Mouse (Mus musculus) liver, adult 2 months (tissue): Measurements from ENCODE around the gene Hmga2. TPM values are rescaled to one million over a fixed set of nuclear protein-coding genes. Genes with fewer than 3 reads are reported as not detected.

Experiments used
- DNase-seq: peaks from one replicate; pipeline ENCODE4 v3.0.0-alpha.2; 2011; ENCODE audit warnings: low read depth, low spot score; ENCODE audit errors: extremely low read depth
- H3K27ac ChIP-seq: fragments of 200-500 bp; replicated peaks from 2 replicates; pipeline ENCODE4 v1.5.1; 2012; ENCODE audit warnings: low read depth, mild to moderate bottlenecking, control low read depth, inconsistent platforms, low read length; ENCODE audit not compliant: insufficient read depth
- H3K27me3 ChIP-seq: fragments of 200-500 bp; 2 replicates; pipeline ENCODE4 v1.6.1; 2012; ENCODE audit warnings: mild to moderate bottlenecking, moderate library complexity, low read length, inconsistent platforms; ENCODE audit not compliant: control insufficient read depth, insufficient read depth
- H3K36me3 ChIP-seq: fragments of 200-500 bp; 2 replicates; pipeline ENCODE4 v1.6.1; 2012; ENCODE audit warnings: low read length, inconsistent platforms; ENCODE audit not compliant: control insufficient read depth, insufficient read depth
- H3K4me1 ChIP-seq: fragments of 200-500 bp; 2 replicates; pipeline ENCODE4 v1.6.1; 2011; ENCODE audit warnings: low read length; ENCODE audit not compliant: control insufficient read depth, insufficient read depth
- H3K4me3 ChIP-seq: fragments of 200-500 bp; 2 replicates; pipeline ENCODE4 v1.5.1; 2011; ENCODE audit warnings: low read depth, mild to moderate bottlenecking, control low read depth, low read length, moderate library complexity; ENCODE audit not compliant: insufficient read depth
- H3K79me2 ChIP-seq: fragments of 200-500 bp; 2 replicates; pipeline ENCODE4 v1.6.1; 2012; ENCODE audit warnings: inconsistent platforms, mild to moderate bottlenecking, low read length, moderate library complexity; ENCODE audit not compliant: control insufficient read depth, insufficient read depth
- H3K9ac ChIP-seq: fragments of 200-500 bp; 2 replicates; pipeline ENCODE4 v1.6.1; 2012; ENCODE audit warnings: low read depth, mild to moderate bottlenecking, control low read depth, inconsistent platforms, low read length
- CTCF ChIP-seq: fragments of 200-500 bp; IDR thresholded peaks from 2 replicates; pipeline ENCODE4 v1.5.1; 2011; ENCODE audit warnings: low read depth, low read length, control low read depth
- POLR2A ChIP-seq: fragments of 200-500 bp; IDR thresholded peaks from 2 replicates; pipeline ENCODE4 v1.6.1; 2011; ENCODE audit warnings: low read length, control low read depth; ENCODE audit not compliant: insufficient read depth; ENCODE audit errors: extremely low read depth
- WGBS: fragments of 180-500 bp; shearing (Covaris S2); methylation state at CpG from one replicate; pipeline ENCODE4 v1.1.7; 2018; 5-methylcytosine and 5-hydroxymethylcytosine counted together
- polyA plus RNA-seq: library from polyadenylated mRNA; depleted of rRNA; stranded (reverse); fragments of >200 nt; gene quantifications from 2 replicates; pipeline ENCODE4 v1.2.3, GENCODE M21; 2012
- total RNA-seq: library from RNA; depleted of rRNA; stranded (reverse); fragments of >200 nt; gene quantifications from 2 replicates; pipeline ENCODE4 v1.2.3, GENCODE M21; 2014

The Hmga2 gene
- total and polyA plus RNA-seq, 2 experiments, result 0.05 TPM; not detected in 1

DNA sequence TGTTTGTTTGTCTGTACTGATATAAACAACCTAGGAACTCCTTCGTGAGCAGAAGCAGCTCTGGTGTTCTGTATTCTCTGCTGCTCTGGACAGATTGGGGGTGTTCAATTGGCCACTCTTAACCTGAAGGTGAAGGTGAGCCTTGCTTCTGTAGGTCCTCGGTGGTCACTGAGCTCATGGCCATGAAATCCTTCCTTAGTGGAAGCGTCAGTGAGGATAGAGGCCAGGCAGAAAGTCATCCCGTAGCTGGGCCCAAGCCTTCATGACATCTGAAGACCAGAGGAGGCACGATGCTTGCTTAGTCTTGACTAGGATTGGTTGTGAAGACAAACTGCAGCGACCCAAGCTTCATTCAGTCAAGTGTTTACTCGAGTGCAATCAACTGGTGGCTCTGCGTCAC lies 35.9 kb upstream of the Hmga2 start:
- no peak overlapping the region for H3K27ac ChIP-seq
- DNase-seq, result no peak
- 89% methylated on average over 8 of the region's 8 CpGs for WGBS
- no peaks in the 10 kb centered on the region for H3K27me3 ChIP-seq
- TF ChIP-seq POLR2A, result no peak
- TF ChIP-seq CTCF, result no peak
- H3K79me2 ChIP-seq, result no peaks in the 10 kb centered on the region
- no peak overlapping the region for H3K9ac ChIP-seq
- H3K4me3 ChIP-seq, result no peak overlapping the region
- H3K4me1 ChIP-seq, result no peaks in the 10 kb centered on the region
- no peaks in the 10 kb centered on the region for H3K36me3 ChIP-seq

DNA sequence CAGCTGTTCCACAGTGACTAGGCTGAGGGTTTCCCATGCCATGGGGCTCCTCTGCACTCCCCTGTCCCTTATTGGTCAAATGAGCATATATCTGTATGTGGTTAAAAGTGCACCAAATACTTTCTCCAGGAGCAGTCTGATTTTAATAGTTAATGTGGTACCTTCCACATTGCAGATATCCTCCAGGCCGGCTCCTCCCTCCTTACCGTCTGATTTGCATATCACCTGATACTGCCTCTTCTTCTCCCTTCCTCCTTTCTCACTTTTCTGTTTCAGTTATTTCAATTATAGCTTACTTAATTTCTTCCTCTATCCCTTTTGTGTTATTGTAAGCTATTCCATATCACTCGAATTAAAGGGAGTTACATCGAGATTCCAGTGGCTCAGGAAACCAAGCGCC lies 27.7 kb upstream of the Hmga2 start:
- no peak overlapping the region for H3K4me3 ChIP-seq
- H3K36me3 ChIP-seq, result no peaks in the 10 kb centered on the region
- no peaks in the 10 kb centered on the region for H3K27me3 ChIP-seq
- H3K27ac ChIP-seq, result no peak overlapping the region
- TF ChIP-seq CTCF (no peak), POLR2A (no peak)
- no peaks in the 10 kb centered on the region for H3K4me1 ChIP-seq
- no peak for DNase-seq
- no peaks in the 10 kb centered on the region for H3K79me2 ChIP-seq
- no peak overlapping the region for H3K9ac ChIP-seq
- WGBS, result 87% methylated on average over 5 of the region's 5 CpGs

DNA sequence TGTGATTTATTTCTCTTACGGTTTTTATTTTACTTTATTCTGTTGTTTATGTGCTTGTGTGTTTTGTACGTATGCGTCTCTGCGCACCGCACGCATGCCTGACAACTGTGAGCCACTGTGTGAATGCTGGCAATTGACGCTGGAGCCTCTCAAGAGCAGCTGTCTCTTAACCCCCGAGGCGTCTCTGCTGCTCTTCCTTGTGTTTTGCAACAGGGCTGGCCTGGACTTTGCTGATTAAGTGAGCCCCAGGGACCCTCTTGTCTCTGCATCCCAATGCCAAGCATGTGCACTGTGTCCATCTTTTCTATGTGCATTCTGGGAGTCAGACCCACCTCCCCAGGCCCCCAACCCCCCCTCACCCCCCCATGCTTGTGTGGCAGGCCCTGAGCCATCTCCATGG lies 24.5 kb upstream of the Hmga2 start:
- 91% methylated on average over 9 of the region's 9 CpGs for WGBS
- Histone ChIP-seq H3K4me3 (no peak overlapping the region), H3K4me1 (no peaks in the 10 kb centered on the region), H3K9ac (no peak overlapping the region), H3K27ac (no peak overlapping the region), H3K36me3 (no peaks in the 10 kb centered on the region), H3K27me3 (no peaks in the 10 kb centered on the region), H3K79me2 (no peaks in the 10 kb centered on the region)
- TF ChIP-seq CTCF (no peak), POLR2A (no peak)
- no peak for DNase-seq

DNA sequence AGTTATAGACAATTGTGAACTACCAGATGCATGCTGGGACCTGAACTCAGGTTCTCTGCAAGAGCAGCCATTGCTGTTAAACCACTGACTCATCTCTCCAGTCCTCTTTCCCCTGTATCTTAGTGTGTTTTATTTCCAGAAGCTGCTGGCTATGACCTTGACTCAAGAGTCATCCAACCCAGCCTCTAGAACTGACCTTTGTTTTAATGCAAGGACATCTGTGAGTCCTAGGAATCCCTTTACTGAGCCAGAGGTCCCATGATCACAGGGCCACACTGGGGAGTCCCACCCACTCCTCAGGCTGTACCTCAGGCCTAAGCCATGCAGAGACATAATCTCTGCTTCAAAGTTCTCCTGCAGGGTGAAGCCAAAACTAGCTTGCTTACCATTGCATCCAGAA lies 21.8 kb upstream of the Hmga2 start:
- Histone ChIP-seq H3K79me2 (no peaks in the 10 kb centered on the region), H3K4me3 (no peak overlapping the region), H3K27ac (no peak overlapping the region), H3K9ac (no peak overlapping the region), H3K36me3 (no peaks in the 10 kb centered on the region), H3K27me3 (no peaks in the 10 kb centered on the region), H3K4me1 (no peaks in the 10 kb centered on the region)
- TF ChIP-seq POLR2A (no peak), CTCF (no peak)
- no peak for DNase-seq

DNA sequence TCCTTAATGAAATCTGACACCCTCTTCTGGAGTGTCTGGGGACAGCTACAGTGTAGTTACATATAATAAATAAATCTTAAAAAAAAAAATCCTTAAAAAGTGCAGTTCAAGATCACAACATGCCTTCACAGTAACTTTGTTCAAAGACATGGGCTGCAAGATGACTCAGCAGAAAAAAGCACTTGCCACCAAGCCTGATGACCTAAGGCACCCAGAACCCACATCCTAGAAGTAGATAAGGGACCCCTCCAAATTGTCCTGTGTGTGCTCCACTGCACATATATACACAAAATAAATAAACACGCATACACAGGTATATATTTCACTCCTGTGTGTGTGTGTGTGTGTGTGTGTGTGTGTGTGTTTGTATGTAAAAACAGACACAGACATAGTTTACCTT lies 18.4 kb upstream of the Hmga2 start:
- whole genome bisulfite sequencing, result 91% methylated on average over 1 of the region's 1 CpGs
- no peaks in the 10 kb centered on the region for H3K27me3 ChIP-seq
- no peaks in the 10 kb centered on the region for H3K79me2 ChIP-seq
- H3K27ac ChIP-seq, result no peak overlapping the region
- H3K9ac ChIP-seq, result no peak overlapping the region
- H3K4me3 ChIP-seq, result no peak overlapping the region
- DNase-seq, result no peak
- TF ChIP-seq POLR2A, result no peak
- TF ChIP-seq CTCF, result no peak
- no peaks in the 10 kb centered on the region for H3K36me3 ChIP-seq
- no peaks in the 10 kb centered on the region for H3K4me1 ChIP-seq

DNA sequence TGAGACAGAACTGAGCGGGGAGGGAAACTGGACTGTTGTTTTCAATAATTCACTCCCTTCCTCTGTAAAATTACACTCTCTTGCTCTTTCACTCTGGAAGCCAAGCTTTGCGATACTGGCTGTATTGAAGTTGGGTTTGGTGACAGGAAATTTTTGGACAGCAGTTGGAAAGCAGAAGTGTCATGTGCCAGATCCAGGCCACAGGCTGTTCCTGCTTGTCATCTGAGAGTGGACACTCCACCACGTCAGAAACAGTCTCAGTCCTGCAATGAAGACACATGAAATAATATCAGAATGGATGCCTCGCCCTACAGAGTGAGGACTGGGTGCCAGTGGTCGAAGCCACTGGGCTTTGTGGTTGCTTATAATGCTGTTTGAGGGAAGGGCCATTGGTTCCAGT lies 15.2 kb upstream of the Hmga2 start:
- WGBS, result 84% methylated on average over 5 of the region's 5 CpGs
- Histone ChIP-seq H3K36me3 (no peaks in the 10 kb centered on the region), H3K4me3 (no peak overlapping the region), H3K27me3 (no peaks in the 10 kb centered on the region), H3K79me2 (no peaks in the 10 kb centered on the region), H3K9ac (no peak overlapping the region), H3K4me1 (no peaks in the 10 kb centered on the region), H3K27ac (no peak overlapping the region)
- no peak for DNase-seq
- TF ChIP-seq CTCF (no peak), POLR2A (no peak)

DNA sequence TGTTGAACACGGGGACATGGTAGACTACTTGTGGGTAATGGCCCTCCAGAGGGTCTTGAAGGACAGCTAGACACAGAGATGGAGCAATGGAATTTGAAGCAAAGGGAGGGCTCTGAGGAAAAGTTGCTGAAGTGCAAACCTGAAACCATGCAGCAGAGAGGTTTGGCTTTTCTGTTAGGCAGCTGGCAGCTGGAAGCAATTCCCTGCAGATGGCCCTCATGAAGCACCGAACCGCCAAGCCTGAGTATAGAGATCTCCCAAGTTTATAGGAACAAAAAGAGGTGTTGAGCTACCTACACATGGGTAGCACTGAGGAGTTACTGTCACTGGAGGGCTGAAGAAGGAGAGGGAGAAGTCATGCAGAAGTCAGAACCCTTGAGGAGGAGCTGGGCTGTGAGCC lies 13.3 kb upstream of the Hmga2 start:
- no peak overlapping the region for H3K27ac ChIP-seq

More for the DNA sequence above, 13.3 kb upstream of the Hmga2 start:
- WGBS, result 95% methylated on average over 3 of the region's 3 CpGs
- Histone ChIP-seq H3K36me3 (no peaks in the 10 kb centered on the region), H3K79me2 (no peaks in the 10 kb centered on the region), H3K27me3 (no peaks in the 10 kb centered on the region), H3K4me1 (no peaks in the 10 kb centered on the region), H3K4me3 (no peak overlapping the region), H3K9ac (no peak overlapping the region)
- no peak for DNase-seq
- TF ChIP-seq POLR2A, result no peak
- TF ChIP-seq CTCF, result no peak
